Mouse (Mus musculus): Measurements from ENCODE around the gene Zyg11b.

DNA sequence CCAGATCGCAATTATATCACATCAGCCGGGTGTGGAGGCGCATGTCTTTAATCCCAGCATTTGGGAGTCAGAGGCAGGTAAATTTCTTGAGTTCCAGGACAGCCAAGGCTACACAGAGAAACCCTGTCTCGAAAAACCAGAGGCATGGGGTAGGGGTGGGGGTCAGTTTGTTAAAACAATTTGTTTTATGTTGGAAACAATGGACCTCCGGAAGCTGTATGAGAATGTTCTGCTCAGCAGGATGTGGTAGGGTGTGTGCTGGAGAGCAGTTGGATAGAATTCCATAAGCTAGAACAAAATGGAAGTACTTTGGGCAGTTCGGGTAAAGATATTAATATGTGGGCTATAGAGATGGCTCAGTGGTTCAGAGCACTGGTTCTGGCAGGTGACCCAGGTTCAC lies 34.5 kb upstream of the Zyg11b start:
- TF ChIP-seq POLR2A (IDR thresholded peaks at IDR 0.05; ENCODE audit: insufficient read depth, low read depth, low read length) (no peak), CTCF (IDR thresholded peaks at IDR 0.05) (no peak)

Data from heart, adult 2 months (tissue).